Mouse (Mus musculus) limb, embryonic 14.5 days (tissue): ENCODE results near the gene Syt5. TPM values are rescaled to one million over a fixed set of nuclear protein-coding genes. Genes with fewer than 3 reads are reported as not detected.
A peak's percentile ranks its signal among the peaks of the same experiment; 100 is the strongest.

Experiments
- ATAC-seq: fragments of 200-750 bp; cut with Nextera tagmentation; 2 replicates; pipeline ENCODE4 v1.8.0; 2017; ENCODE audit warnings: low read depth, moderate number of reproducible peaks, moderate TSS enrichment; ENCODE audit not compliant: low FRiP score
- DNase-seq: peaks from one replicate; pipeline ENCODE4 v3.0.0-alpha.2; 2015; ENCODE audit warnings: low spot score
- H3K27ac ChIP-seq: fragments of 300-500 bp; sonication (generic); replicated peaks from 2 replicates; pipeline ENCODE4 v1.5.1; 2014; ENCODE audit warnings: low read depth, mild to moderate bottlenecking, low read length, moderate library complexity, mixed read lengths
- H3K27me3 ChIP-seq: fragments of 300-500 bp; sonication (generic); 2 replicates; pipeline ENCODE4 v1.6.1; 2014; ENCODE audit warnings: low read length, mixed read lengths; ENCODE audit not compliant: control insufficient read depth, insufficient read depth
- H3K36me3 ChIP-seq: fragments of 300-500 bp; sonication (generic); 2 replicates; pipeline ENCODE4 v1.6.1; 2014; ENCODE audit warnings: mild to moderate bottlenecking, low read length, moderate library complexity, mixed read lengths; ENCODE audit not compliant: control insufficient read depth, insufficient read depth
- H3K4me1 ChIP-seq: fragments of 300-500 bp; sonication (generic); 2 replicates; pipeline ENCODE4 v1.6.1; 2014; ENCODE audit warnings: antibody characterized with exemption, low read length, mixed read lengths; ENCODE audit not compliant: control insufficient read depth, insufficient read depth
- H3K4me2 ChIP-seq: fragments of 300-500 bp; sonication (generic); replicated peaks from 2 replicates; pipeline ENCODE4 v1.6.1; 2014; ENCODE audit warnings: low read depth, mild to moderate bottlenecking, low read length, moderate library complexity; ENCODE audit not compliant: severe bottlenecking
- H3K4me3 ChIP-seq: fragments of 300-500 bp; sonication (generic); replicated peaks from 2 replicates; pipeline ENCODE4 v1.5.1; 2014; ENCODE audit warnings: low read length
- H3K9ac ChIP-seq: fragments of 300-500 bp; sonication (generic); 2 replicates; pipeline ENCODE4 v1.6.1; 2014; ENCODE audit warnings: mild to moderate bottlenecking, low read depth, low read length, moderate library complexity; ENCODE audit not compliant: severe bottlenecking
- H3K9me3 ChIP-seq: fragments of 300-500 bp; sonication (generic); 2 replicates; pipeline ENCODE4 v1.6.1; 2016; ENCODE audit warnings: low read length; ENCODE audit not compliant: control insufficient read depth
- POLR2A ChIP-seq: fragments of 200-500 bp; IDR thresholded peaks from 2 replicates; pipeline ENCODE4 v1.8.0; 2012; ENCODE audit warnings: inconsistent platforms, mild to moderate bottlenecking, moderate library complexity, borderline replicate concordance; ENCODE audit not compliant: insufficient read depth, insufficient read length; ENCODE audit errors: extremely low read depth
- WGBS: fragments of 180-500 bp; shearing (Covaris S2); extraction: QIAGEN DNeasy Blood & Tissue Kit; methylation state at CpG from one replicate; pipeline ENCODE4 v1.1.7; 2014; 5-methylcytosine and 5-hydroxymethylcytosine counted together
- polyA plus RNA-seq, 2 experiments: library from polyadenylated mRNA; depleted of rRNA in 1 of 2; stranded (reverse) in 1 of 2; unstranded in 1 of 2; fragments of >200 nt; fragmentation: Nextera tagmentation in 1 of 2; extraction: Ambion mirVana in 1 of 2; gene quantifications; 2 replicates each; pipeline versions ENCODE4 v1.2.1 to v1.2.3; 2012 to 2014

Syt5 gene
- polyA plus RNA-seq, 2 experiments: 3.4 to 3.9 TPM

DNA sequence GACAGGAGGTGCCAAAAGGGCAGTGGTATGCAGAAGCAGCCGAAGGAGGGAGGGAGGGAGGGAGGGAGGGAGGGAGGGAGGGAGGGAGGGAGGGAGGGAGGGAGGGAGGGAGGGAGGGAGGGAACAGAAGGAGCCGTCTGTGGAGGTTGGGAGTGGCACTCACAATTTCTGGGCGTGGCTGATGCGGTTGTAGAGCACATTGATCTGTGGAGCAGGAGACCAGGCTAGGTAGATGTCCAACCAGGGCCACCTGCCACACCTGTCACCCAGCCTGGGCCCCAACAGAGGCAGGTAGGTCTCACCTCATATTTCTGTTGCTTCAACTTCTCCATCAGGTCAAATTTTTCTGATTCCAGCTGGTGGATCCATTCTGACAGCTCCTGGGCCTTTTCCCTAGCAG lies 40.1 kb downstream of the Syt5 start:
- no peaks in the 10 kb centered on the region for H3K9me3 ChIP-seq
- TF ChIP-seq POLR2A: no peak
- no peaks in the 10 kb centered on the region for H3K36me3 ChIP-seq
- no peak overlapping the region for H3K4me2 ChIP-seq
- H3K4me1 ChIP-seq: peaks cover 2% of the 10 kb centered on the region; the same call in 1 of the 2 replicates
- H3K27ac ChIP-seq: no peak overlapping the region
- WGBS: 23% methylated on average over 4 of the region's 4 CpGs
- ATAC-seq (no peak), DNase-seq (no peak)
- H3K27me3 ChIP-seq: no peaks in the 10 kb centered on the region
- no peak overlapping the region for H3K4me3 ChIP-seq
- H3K9ac ChIP-seq: no peak overlapping the region

DNA sequence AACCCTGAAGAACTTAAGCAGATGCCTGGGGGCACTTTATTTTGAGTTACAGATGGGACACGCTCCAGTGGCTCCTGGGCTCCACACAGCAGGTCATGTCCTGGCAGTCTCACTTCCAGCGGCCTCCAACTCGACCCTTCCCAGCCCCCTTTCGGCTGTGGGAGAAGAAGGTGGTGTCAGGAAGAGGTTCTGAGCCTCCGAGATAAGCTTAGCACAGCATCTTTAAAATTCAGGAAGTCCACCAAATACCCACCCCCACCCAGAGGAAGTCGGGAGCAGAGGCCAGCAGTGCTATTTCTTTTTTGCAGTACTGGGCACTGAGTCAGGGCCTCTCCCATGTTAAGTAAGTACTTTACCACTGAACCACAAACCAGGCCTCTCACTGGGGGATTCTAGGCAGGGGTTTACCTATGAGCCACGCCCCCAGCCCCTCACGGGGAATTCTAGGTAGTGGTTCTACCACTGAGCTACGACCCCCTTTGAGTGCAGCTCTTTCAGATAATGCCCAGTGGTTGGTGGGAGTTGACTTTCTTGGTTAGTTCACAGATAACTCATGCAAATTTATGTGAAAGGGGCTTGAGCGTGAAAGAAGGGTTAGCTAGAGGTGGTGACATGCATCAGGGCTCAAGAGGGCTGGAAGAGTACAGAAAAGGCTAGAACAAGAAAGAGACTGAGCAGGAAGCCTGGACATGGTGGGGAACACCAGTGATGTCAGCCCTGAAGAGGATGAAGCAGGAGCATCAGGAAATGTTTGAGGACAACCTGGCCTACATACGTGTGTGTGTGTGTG lies 42.5 kb downstream of the Syt5 start:
- no peaks in the 10 kb centered on the region for H3K27me3 ChIP-seq
- H3K4me2 ChIP-seq: no peak overlapping the region
- WGBS: 58% methylated on average over 11 of the region's 11 CpGs
- no peaks in the 10 kb centered on the region for H3K9me3 ChIP-seq
- no peaks in the 10 kb centered on the region for H3K36me3 ChIP-seq
- H3K9ac ChIP-seq: no peak overlapping the region
- no peak for TF ChIP-seq POLR2A
- H3K4me3 ChIP-seq: no peak overlapping the region
- H3K27ac ChIP-seq: no peak overlapping the region
- no peak for ATAC-seq
- no peak for DNase-seq
- H3K4me1 ChIP-seq: peaks cover 10% of the 10 kb centered on the region

DNA sequence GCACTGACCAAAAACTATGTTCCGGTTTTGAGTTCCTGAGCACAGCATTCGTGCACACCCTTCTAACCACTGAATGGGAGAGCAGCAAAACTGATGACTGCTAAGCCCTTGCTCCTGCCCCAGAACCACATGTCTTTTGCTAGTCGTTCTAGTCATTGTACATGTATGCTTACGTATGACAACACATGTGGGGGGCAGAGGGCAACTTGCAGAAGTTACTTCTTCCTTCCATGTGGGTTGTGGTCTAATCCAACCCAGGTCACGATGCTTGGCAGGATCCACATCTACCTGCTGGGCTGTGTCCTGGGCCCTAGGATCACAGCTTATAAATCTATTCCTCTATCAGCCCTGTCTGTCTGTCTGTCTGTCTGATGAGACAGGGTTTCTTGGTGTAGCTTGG lies 43.5 kb downstream of the Syt5 start:
- no peak overlapping the region for H3K4me2 ChIP-seq
- H3K4me3 ChIP-seq: no peak overlapping the region
- H3K4me1 ChIP-seq: peaks cover 17% of the 10 kb centered on the region
- ATAC-seq (no peak), DNase-seq (no peak)
- no peaks in the 10 kb centered on the region for H3K27me3 ChIP-seq
- no peaks in the 10 kb centered on the region for H3K36me3 ChIP-seq
- TF ChIP-seq POLR2A: no peak
- no peak overlapping the region for H3K9ac ChIP-seq
- no peaks in the 10 kb centered on the region for H3K9me3 ChIP-seq
- WGBS: 75% methylated on average over 5 of the region's 5 CpGs
- H3K27ac ChIP-seq: no peak overlapping the region

DNA sequence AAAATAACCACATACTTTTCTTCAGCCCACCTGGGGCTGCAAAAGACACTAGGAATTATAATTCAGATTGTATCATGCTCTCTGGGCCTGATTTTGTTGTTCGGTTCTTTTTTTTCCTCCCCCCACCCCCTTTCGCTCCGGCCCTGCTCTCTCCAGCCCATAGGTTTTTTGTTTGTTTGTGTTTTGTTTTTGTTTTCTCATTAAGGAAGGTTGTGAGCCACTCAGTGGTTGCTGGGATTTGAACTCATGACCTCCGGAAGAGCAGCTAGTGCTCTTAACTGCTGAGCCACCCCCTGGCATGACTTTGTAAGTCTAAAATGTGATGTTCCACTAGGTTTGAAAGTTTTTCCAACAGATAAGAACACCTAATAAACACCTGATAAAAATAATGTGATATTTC lies 44.2 kb downstream of the Syt5 start:
- Histone ChIP-seq H3K4me3 (no peak overlapping the region), H3K9ac (no peak overlapping the region), H3K4me1 (peaks cover 24% of the 10 kb centered on the region), H3K9me3 (no peaks in the 10 kb centered on the region), H3K4me2 (no peak overlapping the region), H3K36me3 (no peaks in the 10 kb centered on the region), H3K27ac (no peak overlapping the region), H3K27me3 (no peaks in the 10 kb centered on the region)
- WGBS: 85% methylated on average over 4 of the region's 4 CpGs
- TF ChIP-seq POLR2A: no peak
- no peak for DNase-seq
- no peak for ATAC-seq

DNA sequence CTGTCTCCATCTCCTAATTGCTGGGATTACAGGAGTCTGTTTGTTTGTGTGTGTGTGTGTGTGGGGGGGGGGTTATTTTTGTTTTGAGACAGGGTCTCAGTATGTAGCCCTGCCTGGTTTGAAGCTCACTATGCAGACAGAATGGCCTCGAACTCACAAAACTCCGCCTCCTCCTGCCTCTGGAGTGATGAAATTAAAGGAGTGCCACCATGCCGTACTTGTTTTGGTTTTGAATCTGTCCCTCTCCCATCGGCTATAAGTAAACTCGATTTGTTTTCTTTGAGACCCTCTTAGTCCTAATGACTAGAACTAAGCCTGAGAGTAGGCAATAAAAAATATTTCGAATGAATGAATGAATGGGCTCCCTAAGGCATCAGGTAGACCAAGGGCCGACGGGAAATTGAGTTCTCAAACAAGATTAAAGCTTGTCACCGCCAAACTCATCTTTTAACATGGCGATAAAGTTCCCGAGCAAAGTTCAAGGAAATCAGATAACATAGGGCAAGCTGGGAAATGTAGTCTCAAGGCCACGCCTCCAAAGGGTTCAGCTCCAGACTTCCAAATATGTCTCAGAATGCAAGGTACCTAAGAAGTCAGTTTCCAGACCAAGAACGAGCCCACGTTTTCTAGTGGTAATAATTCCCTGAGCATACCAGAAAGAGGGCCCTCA lies 44.8 kb downstream of the Syt5 start:
- Histone ChIP-seq H3K4me3 (peak overlapping the region; percentile 78), H3K27me3 (no peaks in the 10 kb centered on the region), H3K9ac (no peak overlapping the region), H3K9me3 (no peaks in the 10 kb centered on the region), H3K36me3 (no peaks in the 10 kb centered on the region), H3K4me1 (peaks cover 29% of the 10 kb centered on the region), H3K4me2 (peak overlapping the region; percentile 73), H3K27ac (no peak overlapping the region; the same call in 1 of the 2 replicates)
- TF ChIP-seq POLR2A: no peak
- 11% methylated on average over 14 of the region's 14 CpGs for WGBS
- ATAC-seq: 0 out of 2 replicates have a peak, but pooled peaks have one; percentile 15
- peak; percentile 78 for DNase-seq
